Mouse (Mus musculus) left cerebral cortex, postnatal 25 days (tissue): ENCODE data around the gene Lpxn. TPM values are rescaled to one million over a fixed set of nuclear protein-coding genes. Genes with fewer than 3 reads are reported as not detected.

Experiments used
- total RNA-seq, 2 experiments: library from RNA; stranded (reverse); gene quantifications; 2 replicates each; pipeline ENCODE4 v1.2.3; 2021

Lpxn gene
- total RNA-seq, 2 experiments from 2014 or later: 1.4 to 2.0 TPM

Other genes starting within 250 kb of the Lpxn start
- under 1 TPM in 1 of 2 experiments, not detected in 1; 0.14 TPM for gene Gm4952, start 196.2 kb upstream of the Lpxn start, total RNA-seq
- not detected for gene Glyat, start 162.9 kb upstream of the Lpxn start, total RNA-seq
- not detected for gene Olfr1442, start 125.8 kb upstream of the Lpxn start, total RNA-seq
- gene Olfr1443, start 118.1 kb upstream of the Lpxn start, total RNA-seq: not detected
- not detected for gene Keg1, start 100.4 kb upstream of the Lpxn start, total RNA-seq
- gene Cntf, start 30.6 kb upstream of the Lpxn start, total RNA-seq: 1 to 10 TPM; 2.6 to 3.6 TPM
- gene Zfp91, start 67 bp upstream of the Lpxn start, total RNA-seq: 10 to 100 TPM; 94.5 to 98.0 TPM
- gene Gm5244, start 50.5 kb downstream of the Lpxn start, total RNA-seq: not detected
- not detected for gene Olfr1444, start 61.1 kb downstream of the Lpxn start, total RNA-seq
- gene Olfr1445, start 87.7 kb downstream of the Lpxn start, total RNA-seq: not detected
- not detected for gene Olfr1446, start 97.3 kb downstream of the Lpxn start, total RNA-seq
- not detected for gene Olfr1447, start 107.5 kb downstream of the Lpxn start, total RNA-seq
- gene Olfr1448, start 128.2 kb downstream of the Lpxn start, total RNA-seq: not detected
- gene Olfr1449, start 134.6 kb downstream of the Lpxn start, total RNA-seq: not detected
- gene Olfr1450, start 154.1 kb downstream of the Lpxn start, total RNA-seq: not detected
- not detected for gene Olfr1451, start 198.8 kb downstream of the Lpxn start, total RNA-seq
- gene Olfr1453, start 232.1 kb downstream of the Lpxn start, total RNA-seq: not detected